Mouse (Mus musculus) gastrocnemius, adult 18-20 months (tissue): ENCODE data around the gene Ccdc187. TPM values are rescaled to one million over a fixed set of nuclear protein-coding genes. Genes with fewer than 3 reads are reported as not detected.

Experiments
- DNase-seq: peaks from one replicate; pipeline ENCODE4 v3.0.0; 2021; ENCODE audit warnings: low spot score
- total RNA-seq, 2 experiments: library from RNA; stranded (reverse); gene quantifications; 2 replicates each; pipeline ENCODE4 v1.2.3; 2021

Ccdc187 gene
- total RNA-seq, 2 experiments from 2014 or later, result not detected

DNA sequence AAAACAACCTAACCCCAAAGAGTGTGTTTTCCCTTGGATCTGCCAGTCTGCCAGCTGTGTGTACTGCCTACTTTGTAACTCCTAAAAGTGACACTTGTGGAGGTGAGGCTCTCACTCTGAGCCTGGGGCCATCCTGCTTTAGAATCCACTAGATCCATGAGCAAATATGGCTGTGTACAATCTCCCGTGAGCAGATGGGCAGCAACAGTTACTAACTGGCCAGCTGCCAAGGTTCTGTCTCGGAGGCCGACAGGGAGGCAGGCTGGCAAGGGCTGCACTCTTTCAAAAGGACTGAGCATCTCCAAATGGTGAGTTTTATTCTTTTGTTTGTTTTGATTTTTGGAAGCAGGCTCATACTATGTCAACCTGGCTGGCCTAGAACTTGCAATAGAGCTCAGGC, 79.8 kb downstream of the Ccdc187 start:
- DNase-seq, result no peak

DNA sequence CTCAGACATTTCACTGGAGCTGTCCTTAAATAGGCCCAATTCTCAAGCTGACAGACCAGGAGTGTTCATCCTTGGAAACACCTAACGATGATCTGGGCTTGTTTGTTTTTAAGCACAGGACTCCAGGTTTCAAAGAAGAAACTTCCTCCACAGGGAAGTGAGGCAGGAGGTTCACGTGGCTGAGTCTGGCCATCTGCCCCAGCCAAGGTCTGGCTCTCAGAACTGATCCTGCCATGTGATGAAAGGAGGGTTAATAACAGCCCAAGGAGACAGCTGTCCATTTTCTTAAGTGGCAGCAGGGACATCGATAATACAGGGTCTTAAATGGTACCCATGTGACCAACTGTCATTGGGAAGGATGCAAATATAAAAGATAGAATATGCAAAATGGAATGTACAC, 84.8 kb downstream of the Ccdc187 start:
- DNase-seq, result no peak

DNA sequence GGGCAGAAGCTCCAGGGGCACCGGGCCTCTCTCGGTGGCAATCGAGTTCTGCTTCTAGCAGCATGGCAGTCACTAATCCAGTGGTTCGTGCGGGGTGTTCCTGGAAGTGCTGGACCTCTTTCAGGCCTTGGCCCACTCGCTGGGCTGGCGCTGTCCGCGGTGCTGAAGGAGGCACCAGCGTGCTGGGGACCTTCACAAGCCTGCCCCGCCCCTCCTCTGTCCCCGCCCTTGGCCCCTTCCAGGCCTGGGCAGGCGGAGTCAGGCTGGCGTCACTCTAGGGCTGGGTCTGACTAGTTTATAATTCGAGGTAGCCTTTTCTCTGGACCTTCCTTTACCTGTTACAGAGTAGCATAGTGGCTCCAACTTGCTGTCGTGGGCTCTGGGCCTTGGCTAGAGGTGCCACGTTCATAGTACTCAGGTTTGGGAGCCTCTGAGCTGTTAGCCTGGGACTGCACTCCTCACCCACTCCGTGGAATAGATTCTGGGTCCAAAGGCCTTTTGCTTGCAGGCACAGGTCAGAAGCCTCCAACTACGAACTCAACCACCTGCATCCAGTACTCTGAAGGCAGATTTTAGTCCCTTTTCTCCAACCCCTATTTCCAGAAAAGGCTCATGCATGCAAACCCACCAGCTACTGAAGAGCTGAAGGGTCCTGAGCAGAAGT, 86.1 kb downstream of the Ccdc187 start, which contains the start of gene Lhx3:
Lhx3 (minus strand) TSS at position 164 of the 664 bp plus-strand sequence.
- DNase-seq, result peak; percentile 80

DNA sequence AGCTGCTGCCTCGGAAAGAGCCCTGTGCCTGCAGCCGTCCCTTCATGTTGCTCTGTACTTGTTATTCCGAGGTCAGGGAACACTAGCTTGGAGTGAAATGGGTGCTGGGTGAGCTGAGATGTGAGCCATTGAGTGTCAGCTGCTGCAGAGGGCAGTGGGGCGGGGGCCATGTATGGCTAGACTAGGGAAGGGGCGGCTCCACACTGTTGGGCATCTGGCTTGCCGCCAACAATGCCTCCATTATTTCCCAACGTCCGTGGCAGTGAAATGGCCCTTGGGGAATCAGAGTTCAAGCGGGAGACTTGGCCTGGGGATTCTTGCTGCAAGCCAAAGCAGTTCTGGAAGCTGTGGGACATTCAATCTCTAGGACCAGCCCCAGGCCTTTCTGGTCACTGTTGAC, 86.8 kb downstream of the Ccdc187 start:
- DNase-seq, result no peak

DNA sequence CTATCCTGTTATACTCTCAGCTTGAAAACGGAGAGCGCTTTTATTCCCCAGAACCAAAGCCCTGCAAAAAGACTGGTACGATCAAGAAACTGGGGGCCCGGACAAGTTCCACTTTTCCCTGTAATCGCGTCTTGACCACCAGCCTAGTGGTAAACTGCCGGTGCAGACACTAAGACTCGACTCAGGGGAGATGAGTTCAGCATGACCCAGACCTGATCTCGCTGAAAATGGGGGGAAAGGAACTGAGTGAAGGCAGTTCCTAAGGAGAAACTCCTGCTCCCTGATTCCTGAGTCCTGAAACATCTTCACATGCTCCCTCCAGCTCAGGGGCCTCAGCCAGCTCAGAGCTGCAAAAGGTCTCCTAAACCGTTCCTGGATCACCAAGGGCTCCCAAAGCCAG, 88.6 kb downstream of the Ccdc187 start:
- no peak for DNase-seq

DNA sequence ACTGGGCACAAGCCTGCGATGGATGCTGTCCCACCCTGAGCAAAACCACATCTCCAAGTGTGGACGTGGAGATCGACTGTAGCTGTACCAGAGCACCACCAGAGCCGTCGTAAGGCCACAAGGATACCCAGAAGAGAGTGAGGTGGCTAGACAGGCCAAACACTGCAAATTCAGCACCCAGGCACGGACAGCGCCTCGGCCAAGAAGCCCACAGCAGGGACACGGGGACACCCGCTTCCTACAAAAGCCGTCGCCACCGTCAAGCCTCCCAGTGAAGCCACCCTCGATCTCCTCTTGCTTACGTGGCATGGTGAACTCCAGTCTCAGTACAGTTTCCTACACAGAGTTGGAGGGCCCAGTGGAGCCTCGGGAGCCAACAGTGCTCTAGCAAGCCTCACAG, 89.2 kb downstream of the Ccdc187 start:
- no peak for DNase-seq

DNA sequence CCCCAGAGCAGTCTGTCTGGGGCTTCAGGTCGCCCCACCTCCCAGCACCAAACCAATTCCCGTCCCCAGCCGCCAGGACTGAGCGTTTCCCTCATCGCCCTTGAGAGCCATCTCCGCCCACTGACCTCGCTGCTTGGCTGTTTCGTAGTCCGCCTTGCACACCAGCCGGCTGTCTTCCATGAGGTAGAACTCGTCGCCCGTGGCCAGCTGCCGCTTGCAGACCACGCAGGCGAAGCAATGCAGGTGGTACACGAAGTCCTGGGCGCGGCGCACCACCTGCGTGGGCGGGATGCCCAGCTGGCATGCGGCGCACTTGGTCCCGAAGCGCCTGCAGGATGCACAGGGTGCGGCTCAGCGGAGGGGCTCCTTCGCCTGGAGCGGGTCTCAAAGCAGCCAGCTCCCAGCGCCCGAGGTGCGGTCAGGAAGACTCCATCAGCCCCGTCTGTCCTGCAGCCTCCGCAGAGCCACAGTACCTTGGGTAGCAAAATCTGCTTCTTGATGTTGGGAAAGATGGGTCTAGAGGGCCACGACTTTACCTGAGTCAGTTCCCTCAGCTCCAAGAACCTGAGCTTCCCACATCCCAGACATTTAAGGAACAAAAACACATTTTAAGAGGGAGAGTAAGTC, 91.4 kb downstream of the Ccdc187 start:
- DNase-seq, result no peak

DNA sequence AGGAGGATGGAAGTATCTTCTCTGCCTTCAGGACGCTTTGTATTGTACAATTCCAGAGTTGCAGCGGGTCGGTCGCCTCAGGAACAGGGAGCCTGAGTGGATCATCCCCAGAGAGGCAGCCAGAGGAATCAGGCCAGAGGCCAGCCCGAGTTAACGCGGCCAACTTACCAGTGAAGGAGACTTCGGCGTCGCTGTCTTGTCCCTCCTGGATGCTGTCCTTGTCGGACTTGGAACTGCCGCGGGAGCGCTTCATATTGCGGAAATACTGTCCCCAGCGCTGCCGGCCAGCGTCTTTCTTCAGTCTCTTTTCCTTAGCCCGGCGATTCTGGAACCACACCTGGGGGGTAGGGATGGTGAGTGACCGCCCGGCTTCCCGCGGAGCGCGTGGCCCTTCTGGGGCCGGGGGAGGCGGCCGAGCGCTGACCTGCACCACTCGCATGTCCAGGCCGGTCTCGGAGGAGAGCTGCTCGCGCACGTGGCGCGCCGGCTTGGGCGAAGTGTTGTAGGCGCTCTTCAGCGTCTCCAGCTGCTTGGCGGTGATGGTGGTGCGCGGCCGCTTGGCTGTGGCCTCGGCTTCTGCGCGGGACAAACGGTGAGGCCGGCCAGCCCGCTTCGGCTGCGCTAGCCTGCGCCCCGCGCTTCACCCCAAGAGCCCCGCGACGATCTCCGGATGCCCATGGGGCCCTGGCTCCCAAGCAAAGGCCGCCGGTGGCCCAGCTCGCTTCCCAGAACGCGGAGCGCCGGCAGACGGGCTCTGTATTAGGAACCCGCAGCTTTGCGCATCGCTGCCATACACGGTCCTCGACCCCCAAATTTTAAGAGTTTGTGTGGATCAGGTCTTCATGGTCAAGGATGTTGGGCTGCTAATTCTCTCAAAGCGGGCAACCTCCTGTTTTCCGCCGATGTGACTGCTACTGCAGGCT, 92.2 kb downstream of the Ccdc187 start:
- DNase-seq, result no peak

DNA sequence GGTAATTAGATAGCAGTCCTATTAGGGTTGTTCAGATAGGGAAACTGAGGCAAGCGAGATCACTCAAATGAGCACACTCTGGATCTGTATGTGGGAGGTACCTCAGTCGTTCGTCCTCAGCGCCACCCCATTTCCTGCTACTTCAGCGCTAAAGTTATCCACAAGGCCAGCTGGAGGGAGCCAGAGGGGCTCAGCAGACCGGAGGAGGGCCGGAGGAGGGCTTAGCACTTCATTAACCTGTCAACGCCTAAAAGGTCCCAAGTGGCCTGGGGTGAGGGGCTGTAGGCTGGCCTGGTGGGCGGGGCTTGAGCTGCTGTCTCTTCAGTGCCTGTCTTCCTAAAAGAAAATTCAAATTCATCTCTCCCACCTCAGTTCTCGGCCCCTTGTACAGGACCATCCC, 95.9 kb downstream of the Ccdc187 start:
- no peak for DNase-seq

DNA sequence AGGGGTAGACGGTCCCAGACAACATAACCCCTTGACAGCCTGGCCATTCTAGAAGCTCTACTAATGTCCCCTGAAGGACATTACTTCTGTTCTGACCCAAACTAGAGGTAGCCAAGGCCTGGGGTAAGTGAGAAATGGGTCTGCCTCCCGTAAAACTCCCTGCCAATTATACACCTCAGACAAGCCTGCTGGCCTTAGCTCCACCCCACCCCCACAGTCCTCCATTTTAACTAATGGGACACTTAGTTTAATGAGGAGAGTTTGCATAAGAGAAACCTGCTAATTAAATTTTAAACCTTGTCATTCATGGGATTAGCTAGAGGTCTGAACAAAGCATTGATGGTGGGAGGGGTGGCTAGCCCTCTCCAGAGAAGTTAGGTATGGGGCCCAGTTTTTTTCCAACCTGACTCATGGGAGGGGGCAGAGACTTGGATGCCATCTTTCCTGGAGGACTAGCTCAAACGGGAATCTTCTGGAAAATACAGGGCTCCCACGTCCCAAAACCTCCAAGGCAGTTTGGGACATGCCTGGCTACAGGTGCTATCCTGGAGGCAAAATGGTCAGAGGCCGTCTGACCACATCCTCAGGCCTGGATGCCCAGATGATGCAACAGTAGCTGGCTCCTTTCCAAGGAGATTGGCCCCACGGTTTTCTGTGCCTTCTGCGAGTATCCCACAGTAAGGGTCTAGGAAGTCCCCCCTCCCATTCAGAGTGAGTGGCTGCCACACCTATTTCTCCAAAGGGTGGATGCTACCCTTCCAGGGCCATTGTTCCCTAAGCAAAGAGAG, 99.6 kb downstream of the Ccdc187 start:
- no peak for DNase-seq

Other genes starting within 250 kb of the Ccdc187 start
- gene Nacc2, start 171.3 kb downstream of the Ccdc187 start, total RNA-seq, result 10 to 100 TPM; 23.4 to 24.5 TPM
- gene Lhx3, start 86.3 kb downstream of the Ccdc187 start, total RNA-seq, result not detected
- 1 to 10 TPM; 3.5 to 3.8 TPM for gene Qsox2, start 57.0 kb downstream of the Ccdc187 start, total RNA-seq
- gene Gpsm1, start 21.0 kb upstream of the Ccdc187 start, total RNA-seq, result 1 to 10 TPM; 1.6 to 2.3 TPM
- 10 to 100 TPM; 21.3 to 23.0 TPM for gene Dnlz, start 57.6 kb upstream of the Ccdc187 start, total RNA-seq
- gene Card9, start 66.4 kb upstream of the Ccdc187 start, total RNA-seq, result under 1 TPM; 0.47 to 0.82 TPM
- gene Snapc4, start 86.1 kb upstream of the Ccdc187 start, total RNA-seq, result 1 to 10 TPM; 4.2 to 6.5 TPM
- 10 to 100 TPM; 24.3 to 25.6 TPM for gene Entr1, start 94.8 kb upstream of the Ccdc187 start, total RNA-seq
- gene Pmpca, start 94.8 kb upstream of the Ccdc187 start, total RNA-seq, result 100 to 1,000 TPM; 131 to 133 TPM
- 1 to 10 TPM; 8.6 to 9.2 TPM for gene Inpp5e, start 114.6 kb upstream of the Ccdc187 start, total RNA-seq
- 10 to 100 TPM; 23.5 to 24.8 TPM for gene Sec16a, start 150.7 kb upstream of the Ccdc187 start, total RNA-seq
- 10 to 100 TPM in 1 of 2 experiments, 1 to 10 TPM in 1; 6.1 to 10.0 TPM for gene Notch1, start 222.1 kb upstream of the Ccdc187 start, total RNA-seq